Mouse (Mus musculus) bone marrow macrophage, adult 2 months (primary cell): ENCODE data around the gene Abcb11.

Experiments
- CTCF ChIP-seq: IDR thresholded peaks from 2 replicates; pipeline ENCODE4 v1.5.1; 2012; ENCODE audit warnings: low read depth, mild to moderate bottlenecking, low read length, moderate library complexity
- POLR2A ChIP-seq: IDR thresholded peaks from 2 replicates; pipeline ENCODE4 v1.6.1; 2012; ENCODE audit warnings: mild to moderate bottlenecking, low read depth, low read length, borderline replicate concordance

DNA sequence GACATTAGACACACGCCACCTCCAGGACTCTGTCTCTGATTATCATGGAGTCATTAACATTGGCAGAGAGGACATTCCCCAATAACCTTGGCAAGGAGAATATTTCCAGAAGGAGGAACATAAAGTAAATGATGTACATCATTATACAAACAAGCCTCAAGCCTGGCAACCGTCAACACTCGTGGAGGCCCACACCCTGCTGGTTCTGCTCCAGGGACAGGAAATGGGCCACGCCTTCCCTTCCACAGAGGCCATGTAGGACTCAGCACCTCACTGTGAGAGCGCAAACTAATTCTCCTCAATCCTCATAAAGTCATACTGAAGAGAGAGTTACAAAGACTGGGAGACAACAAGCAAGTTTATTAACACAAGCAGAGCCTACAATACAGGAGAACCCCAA is 148.9 kb downstream of the Abcb11 start:
- no peak for TF ChIP-seq CTCF
- TF ChIP-seq POLR2A, result no peak
